Mouse (Mus musculus) adrenal gland, adult 2 months (tissue): Measurements from ENCODE around the gene Ccm2. TPM values are rescaled to one million over a fixed set of nuclear protein-coding genes. Genes with fewer than 3 reads are reported as not detected.
"Not testable (repeated sequence)": the region's sequence is repeated elsewhere in the genome, so short reads cannot be mapped to it uniquely, and the experiment has no call there.

Experiments used
- DNase-seq: peaks from one replicate; pipeline ENCODE4 v3.0.0; 2021
- long read RNA-seq: library from polyadenylated mRNA; stranded (forward); transcript quantifications from one replicate; pipeline ENCODE4 v2.0.0, GENCODE M21; 2021
- polyA plus RNA-seq: library from polyadenylated mRNA; depleted of rRNA; stranded (reverse); fragments of >200 nt; gene quantifications from 2 replicates; pipeline ENCODE4 v1.2.3, GENCODE M21; 2012; rRNA removed
- total RNA-seq, 2 experiments: library from RNA; stranded (reverse); gene quantifications; 2 replicates each; pipeline ENCODE4 v1.2.3; 2021

Ccm2 gene
- 10 to 100 TPM; 38.8 to 47.9 TPM for total RNA-seq
- polyA plus RNA-seq: 47.0 and 48.1 TPM in 2 replicates
- long read RNA-seq, transcript Ccm2-201 (10 exons, 1,858 nt): major isoform, 48 of 58 reads
- long read RNA-seq, partial matches to known transcripts: 4 of 58 reads
- long read RNA-seq, other reads (novel, unspliced or antisense): 6 of 58 reads

DNA sequence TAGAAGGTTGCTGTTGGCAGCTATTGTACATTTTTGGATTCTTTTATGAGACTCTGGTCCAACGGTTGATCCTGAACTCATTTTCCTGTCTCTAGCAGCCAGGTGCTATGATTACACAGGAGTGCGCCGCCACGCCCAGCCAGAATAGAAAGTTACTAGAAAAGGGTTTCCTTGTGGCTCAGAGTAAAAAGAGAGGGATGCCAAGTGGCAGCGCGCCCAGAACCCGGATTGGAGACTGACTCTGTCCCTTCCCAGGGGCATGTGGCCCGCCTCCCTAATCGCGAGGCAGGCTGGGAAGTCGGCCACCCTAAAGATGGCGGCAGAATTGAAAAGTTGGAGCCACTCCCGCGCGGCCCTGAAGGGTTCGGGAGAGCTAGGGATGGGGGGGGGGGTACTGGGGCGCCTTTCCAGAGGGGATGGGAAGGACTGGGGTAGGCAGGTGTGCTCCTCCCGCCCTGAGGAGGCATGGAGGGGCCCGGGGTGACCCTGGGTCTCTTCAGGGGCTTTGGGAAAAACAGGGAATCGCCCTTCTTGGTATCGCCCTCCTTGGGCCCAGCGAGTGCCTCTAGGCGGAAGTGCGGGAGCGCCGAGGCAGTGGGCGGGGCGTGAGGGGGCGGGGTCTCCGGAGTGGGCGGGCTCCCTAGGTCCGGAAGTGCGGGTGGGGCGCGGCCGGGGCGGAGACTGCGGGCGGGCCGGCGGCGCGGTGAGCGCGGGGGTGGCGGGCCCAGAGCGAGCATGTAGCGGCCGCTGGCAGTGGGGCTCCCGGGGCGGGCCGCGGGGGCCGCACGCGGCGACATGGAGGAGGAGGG lies at the start of gene Ccm2:
Gene Ccm2, plus strand, starts transcription at position 683 of the 809 bp plus-strand sequence.
- peak; percentile 98 for DNase-seq

DNA sequence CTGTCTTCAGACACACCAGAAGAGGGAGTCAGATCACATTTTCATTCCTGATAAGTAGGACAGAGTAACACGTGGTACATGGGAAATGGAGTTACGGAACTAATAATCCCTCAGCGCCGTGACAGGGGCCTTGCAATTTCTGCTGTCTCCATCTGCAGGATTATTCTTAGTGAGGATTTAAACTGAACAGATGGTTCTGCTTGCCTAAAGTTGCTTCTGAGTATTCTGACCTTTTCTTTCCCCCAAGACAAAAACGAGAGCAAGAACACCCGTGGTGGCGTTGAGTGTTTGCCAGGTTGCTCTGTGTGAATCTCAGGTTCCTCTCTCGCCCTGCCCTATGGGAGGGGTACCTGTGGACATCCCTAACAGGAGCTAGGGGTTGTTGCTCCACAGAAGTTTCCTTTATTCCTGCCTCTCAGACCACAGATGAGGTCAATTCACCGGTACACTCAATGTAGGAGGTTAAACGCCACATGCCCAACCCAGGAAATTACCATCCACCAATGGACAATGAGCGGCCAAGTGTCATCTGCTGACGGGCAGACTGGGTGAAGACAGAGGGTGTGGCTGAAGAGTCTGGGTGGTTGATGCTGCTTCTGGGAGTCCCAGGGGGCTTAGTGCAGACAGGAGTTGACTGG lies 49.3 kb upstream of the Ccm2 start:
- DNase-seq: no peak

DNA sequence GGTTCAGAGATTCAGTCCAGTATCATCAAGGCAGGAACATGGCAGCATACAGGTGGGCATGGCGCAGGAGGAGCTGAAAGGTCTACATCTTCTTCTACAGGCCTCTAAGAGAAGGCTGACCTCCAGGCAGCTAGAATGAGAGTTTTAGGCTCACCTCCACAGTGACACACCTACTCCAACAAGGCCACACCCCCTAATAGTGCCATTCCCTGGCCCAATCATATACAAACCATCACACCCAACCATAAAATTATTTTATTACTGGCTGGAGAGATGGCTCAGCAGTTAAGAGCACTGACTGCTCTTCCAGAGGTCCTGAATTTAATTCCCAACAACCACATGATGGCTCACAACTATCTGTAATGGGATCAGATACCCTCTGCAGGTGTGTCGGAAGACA lies 44.2 kb upstream of the Ccm2 start:
- DNase-seq: no peak

DNA sequence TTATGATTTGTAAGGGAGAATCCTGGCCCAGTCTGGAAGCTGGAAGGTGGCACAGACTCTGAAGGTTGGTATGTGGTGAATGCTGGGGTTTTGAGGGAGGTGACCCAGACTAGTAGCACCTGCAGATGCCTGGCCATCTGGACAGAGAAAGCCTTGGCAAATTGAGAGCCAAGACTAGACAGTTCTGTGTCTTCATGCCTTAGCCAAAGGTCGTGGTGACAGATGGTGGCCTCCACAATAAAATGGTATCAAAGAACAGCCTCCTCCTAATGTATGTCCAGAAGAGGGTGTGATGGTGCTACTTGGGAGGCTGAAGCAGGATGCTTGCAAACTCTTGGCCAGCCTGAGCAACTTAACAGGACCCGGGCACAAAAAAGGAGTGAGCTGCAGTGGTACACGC lies 42.5 kb upstream of the Ccm2 start:
- no peak for DNase-seq

DNA sequence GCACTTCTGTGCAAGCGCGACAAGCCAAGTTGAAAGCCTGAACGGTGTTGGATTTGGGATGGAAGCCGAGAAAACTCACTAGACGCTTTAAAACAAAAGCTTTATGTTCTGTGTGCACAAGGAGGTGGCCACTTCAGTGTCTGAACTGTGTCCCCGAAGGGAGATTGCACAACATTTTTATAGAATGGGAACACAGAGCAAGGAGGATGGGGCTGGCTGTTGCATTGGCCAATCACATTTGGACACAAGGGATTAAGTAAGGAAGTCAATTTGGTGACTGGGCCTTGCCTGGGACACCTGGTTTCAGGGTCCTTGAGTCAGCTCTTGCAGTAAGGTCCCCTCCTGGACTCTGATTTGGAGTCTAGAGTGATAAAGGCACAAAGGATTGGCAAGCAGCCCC lies 42.0 kb upstream of the Ccm2 start:
- no peak for DNase-seq

DNA sequence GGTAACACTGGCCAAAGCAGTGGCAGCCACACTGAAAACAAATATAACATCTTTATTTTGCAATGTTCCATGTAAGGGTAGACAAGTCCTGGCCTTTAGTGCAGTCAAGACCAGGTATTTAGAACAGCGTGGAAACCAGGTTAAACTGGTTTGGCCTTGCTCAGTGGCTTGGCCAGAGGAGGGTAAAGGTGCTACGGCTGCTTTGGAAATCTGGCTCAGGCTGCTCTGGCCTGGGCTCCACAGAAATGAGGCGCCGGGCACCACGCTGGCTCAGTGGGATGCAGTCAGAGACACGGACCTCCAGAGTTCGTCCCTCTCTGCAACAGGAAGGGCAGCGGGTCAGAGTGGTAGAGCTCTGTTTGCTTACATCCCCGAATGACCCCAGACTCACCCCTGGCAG lies 40.2 kb upstream of the Ccm2 start:
- no peak for DNase-seq

DNA sequence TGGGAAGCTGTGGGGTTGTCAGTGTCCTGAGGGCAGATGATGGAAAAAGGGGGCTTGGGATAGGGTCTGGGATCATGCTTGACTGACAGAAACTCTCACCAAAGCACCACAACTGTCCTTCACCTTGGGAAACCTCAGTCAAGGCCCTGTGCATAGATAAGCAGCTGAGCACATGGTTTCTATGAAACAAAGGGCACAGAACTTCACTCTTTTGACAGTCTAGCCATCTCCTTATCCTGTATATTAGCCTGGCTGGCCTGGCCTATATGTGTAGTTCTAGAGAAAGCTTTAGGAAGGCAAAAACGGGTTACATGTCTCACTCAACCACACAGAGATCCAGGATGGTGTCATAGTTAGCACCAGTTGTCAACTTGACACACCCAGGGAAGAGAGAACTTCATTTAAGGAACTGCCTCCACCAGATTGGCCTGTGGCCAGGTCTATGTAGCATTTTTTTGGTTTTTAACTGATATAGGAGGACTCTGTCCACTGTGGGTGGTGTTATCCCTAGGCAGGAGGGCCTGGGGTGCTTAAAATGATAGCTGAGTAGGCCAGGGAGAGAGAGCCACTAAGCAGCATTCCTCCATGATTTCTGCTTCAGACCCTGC lies 38.3 kb upstream of the Ccm2 start:
- no peak for DNase-seq

DNA sequence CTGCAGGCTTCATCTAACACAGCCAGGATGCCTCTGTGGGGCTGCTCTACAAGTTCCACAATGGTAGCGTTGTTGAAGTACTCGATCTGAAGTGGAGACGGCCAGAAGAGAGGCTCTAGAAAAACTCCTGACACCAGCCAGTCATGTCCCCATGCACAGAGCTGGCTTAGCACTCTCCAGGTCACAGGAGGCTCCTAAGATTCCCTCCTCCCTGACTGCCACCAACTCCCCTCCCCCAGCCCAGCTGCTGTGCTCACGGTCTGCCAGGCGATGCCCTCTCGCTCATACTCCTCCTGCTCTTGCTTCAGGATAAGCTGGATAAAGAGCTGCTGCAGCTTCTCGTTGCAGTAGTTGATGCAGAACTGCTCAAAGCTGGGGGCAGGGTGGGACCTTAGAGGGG lies 31.9 kb upstream of the Ccm2 start:
- no peak for DNase-seq

DNA sequence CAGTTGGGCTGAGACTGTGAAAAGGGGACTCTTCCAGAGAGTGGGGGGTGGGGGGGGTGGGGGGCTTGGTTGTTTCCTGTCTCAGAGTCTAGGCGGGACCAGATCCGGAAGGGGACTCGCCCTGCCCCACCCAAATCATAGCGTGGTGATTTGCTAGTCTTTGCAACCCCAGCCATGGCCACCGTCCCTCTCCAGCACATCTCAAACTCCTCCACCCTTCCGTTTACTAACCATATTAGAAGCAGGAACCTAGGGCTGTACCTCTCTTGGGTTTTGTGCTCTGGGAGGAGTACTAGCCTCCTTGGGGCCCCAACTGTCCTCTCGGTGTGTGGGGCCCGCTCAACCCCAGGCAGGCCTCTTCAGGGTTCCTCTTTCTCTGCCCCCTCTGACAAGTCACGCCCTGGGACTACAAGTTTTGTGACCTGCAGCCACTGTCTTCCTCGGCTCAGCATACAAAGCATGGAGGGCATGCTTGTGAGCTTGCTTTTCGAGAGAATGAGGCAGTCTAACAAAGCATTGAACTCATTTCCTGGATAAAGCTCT lies 27.1 kb upstream of the Ccm2 start:
- no peak for DNase-seq

DNA sequence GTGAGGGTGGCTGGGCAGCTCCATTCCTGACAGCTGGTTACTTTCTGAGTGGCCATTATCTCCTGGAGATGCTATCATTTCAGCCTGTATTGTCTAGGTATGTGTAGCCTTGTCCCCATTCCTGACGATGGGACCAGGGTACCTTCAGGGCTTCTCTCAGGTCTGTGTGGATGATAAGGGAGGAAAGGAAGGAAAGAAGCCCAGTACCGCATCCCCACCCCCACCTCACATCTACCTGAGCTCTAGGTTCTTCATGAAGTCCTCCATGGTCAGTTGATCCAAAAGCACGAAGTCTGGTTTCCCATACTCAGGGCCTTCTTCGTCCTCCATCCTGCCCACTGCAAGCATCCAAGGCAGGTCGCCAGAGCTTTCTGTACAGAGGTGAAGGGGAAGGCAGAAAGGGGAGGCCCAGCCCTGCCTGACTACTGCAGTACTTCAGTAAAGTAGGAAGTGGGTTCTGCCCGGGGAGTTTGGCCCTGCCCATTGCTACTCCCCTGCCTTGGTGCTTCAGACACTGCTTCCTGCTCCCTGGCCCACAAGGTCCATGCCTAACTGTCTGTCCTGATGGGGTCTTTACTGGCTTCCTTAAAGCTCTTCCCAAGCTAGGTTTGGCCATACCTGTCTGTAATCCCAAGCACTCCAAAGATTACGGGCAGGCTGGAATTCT lies 26.0 kb upstream of the Ccm2 start, which contains the start of gene Myo1g:
Gene Myo1g, minus strand, starts transcription at position 459 of the 667 bp plus-strand sequence.
- DNase-seq: no peak

DNA sequence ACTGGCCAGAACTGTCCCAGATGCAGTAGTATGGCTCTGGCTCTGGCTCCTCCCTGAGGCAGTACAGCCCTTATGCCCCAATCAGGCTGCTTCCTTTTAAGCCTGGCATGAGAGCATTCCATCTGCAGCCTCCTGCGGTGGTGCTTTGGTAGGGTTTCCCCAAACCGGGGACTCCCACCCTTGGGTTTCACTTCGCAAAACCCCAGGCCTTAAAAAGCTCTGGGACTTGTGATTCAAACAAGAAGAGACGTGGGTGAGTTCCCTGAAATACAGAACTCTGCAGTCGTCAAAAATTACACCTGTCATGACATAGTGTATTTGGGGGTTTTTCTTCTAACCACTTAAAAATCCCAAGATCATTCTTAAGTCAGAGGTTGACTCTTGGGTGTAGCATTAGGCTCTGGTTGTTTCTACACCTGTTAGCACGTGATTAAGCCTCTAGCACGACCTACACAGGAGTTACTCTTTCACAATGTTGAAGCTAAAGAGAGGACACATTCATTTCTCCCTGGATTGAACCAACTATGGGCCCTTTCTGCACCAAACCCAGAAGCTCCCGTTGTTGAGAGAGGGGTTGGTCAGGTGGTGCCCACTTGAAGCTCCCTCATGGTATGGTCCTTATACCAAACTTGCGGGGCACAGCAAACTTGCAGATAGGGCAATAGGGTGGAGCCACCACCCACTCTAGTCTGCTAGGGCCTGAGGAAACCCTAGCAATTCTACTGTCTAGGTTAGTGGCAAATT lies 23.7 kb upstream of the Ccm2 start:
- no peak for DNase-seq

DNA sequence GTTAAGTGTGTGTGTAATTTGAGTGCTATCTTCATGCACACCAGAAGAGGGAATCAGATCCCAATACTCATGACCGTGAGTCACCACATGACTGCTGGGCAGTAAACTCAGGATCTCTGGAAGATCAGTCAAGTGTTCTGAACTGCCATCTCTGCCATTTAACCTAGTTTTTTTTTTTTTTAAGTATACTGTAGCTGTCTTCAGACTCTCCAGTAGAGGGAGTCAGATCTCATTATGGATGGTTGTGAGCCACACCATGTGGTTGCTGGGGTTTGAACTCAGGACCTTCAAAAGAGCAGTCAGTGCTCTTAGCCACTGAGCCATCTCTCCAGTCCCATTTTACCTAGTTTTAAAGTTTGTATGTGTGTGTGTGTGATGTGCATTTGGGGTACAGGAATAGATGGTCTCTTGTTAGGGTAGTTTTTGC lies 23.0 kb upstream of the Ccm2 start:
- DNase-seq: no peak

DNA sequence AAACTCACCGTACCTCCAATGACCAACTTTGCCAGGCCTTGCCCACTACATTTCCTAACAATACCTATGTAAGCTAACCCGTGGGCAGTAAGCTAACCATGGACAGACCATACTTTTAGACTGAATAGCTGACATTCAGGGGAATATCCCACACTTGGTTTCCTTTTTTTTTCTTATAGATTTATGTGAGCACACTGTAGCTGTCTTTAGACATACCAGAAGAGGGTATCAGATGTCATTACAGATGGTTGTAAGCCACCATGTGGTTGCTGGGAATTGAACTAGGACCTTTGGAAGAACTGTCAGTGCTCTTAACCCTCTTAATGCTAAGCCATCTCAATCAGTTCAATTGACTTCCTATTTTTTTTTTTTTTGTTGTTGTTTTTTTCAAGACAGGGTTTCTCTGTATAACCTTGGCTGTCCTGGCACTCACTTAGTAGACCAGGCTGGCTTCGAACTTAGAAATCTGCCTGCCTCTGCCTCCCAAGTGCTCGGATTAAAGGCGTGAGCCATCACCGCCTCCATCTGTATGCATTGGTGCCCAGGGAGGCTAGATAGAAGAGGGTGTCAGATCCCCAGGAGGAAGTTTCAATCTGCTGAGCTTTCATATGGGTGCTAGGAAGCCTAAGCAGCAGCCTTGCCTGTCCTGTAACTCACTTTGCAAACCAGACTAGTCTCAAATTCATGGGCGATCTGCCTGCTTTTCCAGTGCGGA lies 22.4 kb upstream of the Ccm2 start:
- no peak for DNase-seq

DNA sequence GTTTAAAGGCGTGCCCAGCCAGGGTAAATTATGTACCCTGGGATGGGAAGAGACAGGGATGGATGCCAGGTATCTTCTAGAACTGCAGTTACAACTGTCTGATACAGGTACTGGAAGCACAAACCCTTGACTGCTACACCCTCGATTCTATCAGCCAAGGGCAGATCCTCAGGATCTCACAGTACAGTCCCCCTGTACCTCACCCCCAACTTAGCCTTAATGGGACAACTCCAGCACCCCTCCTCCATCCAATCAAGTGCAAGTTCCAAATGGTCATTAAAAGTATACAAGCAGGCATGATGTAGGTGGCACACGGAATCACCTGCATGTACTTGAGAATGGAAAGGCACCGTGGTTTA lies 21.8 kb upstream of the Ccm2 start:
- no peak for DNase-seq

DNA sequence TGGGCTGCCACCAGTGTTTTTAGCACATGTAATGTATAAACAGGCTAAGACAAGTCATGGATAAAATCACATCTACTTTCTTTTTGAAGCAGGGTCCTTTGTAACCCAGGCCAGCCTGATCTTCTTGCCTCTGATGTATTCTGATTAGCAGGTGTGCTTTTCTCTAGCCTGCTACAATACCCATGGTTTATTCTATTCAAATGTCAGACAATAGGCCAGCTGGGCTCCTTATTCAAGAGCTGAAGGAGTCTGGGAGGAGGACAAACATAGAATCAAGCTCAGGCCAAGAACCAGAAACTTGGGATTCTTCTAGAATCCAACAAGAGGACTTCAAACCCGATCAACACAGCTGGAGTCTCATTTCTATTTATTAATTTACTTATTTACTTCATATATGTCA lies 21.4 kb upstream of the Ccm2 start:
- no peak for DNase-seq

DNA sequence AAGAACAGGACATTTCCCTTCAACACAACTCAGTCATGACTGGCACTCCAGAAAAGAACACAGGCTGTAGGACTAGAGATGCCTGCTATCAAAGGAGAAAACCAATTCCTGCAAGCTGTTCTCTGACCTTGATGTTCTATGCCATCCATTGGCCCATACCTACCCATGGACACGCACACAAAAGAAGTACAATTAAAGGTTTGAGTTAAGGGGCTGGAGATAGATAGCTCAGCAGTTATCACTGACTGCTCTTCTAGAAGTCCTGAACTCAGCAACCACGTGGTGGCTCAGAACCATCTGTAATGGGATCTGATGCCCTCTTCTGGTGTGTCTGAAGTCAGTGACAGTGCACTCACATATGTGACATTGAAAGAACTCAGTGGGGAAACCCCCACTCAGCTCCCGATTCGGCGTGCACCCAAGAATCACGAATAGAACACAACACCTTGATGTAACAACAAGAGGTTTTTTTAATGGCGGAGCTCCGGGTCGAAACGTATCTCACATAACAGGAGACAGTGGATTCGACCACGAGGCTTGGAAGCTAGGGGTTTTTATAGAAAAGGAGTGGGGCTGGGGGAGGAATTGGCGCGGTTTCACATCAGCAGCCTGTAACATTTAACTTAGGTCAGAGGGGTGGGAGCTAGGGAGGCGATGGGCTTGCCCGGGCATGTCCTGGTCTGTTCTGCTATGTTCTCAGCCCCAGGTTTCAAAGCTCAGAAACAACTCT lies 20.0 kb upstream of the Ccm2 start:
- not testable (repeated sequence) for DNase-seq

DNA sequence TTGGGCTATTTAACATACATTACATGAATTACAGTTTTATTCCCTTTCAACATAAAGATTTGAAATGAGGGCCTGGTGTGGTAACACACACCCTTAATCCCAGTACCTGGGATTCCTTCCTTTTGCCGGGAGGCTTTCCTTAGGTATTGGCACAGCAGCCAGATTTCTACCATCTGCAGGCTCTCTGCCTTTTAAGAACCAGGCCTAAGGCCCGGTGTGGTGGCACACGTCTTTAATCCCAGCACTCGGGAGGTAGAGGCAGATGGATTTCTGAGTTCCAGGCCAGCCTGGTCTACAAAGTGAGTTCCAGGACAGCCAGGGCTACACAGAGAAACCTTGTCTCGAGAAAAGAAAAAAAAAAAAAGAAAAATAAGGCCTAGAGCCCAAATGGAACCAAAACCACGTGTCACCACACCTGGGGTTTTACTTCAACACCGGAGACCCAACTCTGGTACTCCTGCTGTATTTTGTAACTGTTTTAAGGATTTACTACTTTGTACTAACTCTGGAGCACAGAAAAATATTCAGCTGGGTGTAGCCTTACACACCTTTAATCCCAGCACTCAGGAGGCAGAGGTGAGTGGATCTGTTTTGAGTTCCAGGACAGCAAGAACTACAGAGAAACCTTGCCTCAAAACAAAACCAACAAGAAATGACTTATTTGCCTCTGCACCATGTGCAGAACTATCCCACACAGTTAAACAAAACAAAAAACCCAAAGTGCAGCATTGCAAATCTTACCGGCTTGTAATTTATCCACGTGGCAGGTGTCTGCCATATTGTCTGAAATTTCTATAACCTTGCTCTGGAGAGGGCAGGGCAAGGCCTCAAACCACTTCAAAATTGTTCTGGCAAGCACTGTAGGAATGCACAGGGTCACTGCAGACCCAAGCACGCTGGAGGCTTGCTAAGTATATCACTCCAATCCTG lies 19.2 kb upstream of the Ccm2 start:
- peak; percentile 25 for DNase-seq

DNA sequence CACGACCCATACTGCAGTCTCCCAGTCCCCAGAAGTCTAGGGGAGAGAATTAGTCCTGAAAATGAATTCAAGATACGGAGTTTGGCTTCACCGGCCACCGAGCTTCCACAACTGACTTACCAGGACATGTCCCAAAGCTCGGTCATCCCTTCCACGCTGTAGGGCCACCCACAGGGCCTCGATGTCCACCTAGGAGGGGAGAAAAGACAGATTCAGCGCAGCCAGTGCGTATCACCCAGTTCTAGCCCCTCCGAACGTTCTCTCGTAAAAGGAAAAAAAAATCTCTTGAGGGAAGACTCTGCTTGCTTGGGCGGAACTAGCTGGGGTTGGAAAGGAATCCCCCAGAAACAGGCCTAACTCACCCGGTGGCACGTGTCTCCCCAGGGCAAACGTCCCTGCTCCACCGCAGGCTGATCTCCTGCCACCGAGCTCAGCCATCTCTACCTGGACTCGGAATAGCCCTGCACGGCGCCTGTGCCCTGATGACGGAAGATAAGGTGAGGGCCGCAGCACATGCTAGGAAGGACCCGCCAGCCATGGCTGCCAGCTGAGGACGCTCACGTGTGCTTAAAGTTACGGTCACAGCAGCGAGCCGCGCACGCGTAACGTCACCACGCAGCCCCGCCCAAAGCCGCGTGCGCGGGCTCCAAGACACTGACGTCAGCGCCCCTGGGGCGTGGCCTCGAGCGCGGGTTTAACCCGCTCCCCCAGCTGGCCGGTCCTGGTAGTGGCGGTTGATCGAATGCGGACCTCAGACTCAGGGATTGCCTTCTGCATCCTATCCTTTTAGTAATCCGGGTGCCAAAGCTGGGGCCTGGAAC lies 18.3 kb upstream of the Ccm2 start:
- DNase-seq: peak; percentile 97
